Mouse (Mus musculus) frontal cortex, postnatal 10 days (tissue): Measurements from ENCODE around the gene Tmem240.
"Not testable (repeated sequence)": the region's sequence is repeated elsewhere in the genome, so short reads cannot be mapped to it uniquely, and the experiment has no call there.

Source experiments
- DNase-seq, 2 experiments: peaks; one replicate each; pipeline ENCODE4 v3.0.0; 2022; ENCODE audit warnings: low spot score in 2 of 2, mixed read lengths in 1 of 2

Gene Tmem240

DNA sequence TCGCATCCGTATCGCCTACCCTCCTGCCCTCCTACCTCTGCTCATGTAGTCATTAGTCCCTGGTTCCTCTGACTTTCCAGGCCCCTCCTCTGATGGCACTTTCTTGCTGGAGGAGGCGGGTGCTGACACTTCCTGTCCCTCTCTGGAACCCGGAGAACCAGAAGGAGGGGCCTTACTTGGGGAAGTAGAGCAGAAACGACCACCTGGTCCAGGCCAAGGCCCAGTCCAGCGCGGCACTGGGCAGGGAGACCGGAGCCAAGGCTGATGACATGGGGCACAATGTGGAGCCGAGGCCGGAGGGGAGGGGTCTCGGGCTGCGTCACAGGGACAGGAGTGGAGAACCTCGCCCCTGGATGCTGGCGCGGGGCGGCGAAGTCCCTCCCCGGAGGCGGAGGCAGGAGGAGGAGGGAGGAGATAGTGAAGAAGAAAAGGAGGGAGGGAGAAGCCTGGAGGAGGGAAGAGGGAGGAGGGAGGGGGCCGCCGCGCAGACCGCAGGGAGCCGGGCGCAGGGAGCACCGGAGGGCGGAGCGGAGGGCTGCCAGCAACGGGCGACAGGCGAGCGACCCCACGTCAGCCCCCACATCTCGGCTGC, at the start of gene Tmem240:
Gene Tmem240 (plus strand): TSS at position 451 of the 592 bp plus-strand sequence.
- peak; percentile 91 to 92 for DNase-seq

DNA sequence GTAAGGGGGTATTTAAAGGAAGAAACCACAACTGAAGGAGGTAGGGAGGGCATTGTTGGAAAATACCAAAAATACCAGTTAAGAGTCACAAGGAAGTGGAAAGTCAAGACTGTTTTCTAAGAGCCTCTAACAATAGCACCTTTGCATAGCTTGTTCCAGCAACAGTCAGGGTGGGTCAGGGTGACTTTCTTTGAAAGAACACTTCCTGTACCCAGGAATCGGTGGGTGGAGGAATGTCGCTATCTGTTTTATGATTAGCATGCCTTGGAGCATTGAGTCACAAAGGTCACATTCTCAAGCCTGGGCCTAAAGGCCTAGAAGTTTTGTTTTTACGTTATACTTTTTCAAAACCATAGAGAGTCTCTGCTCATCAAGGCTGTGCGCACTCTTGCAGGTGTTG, 46.8 kb upstream of the Tmem240 start:
- not testable (repeated sequence) for DNase-seq

DNA sequence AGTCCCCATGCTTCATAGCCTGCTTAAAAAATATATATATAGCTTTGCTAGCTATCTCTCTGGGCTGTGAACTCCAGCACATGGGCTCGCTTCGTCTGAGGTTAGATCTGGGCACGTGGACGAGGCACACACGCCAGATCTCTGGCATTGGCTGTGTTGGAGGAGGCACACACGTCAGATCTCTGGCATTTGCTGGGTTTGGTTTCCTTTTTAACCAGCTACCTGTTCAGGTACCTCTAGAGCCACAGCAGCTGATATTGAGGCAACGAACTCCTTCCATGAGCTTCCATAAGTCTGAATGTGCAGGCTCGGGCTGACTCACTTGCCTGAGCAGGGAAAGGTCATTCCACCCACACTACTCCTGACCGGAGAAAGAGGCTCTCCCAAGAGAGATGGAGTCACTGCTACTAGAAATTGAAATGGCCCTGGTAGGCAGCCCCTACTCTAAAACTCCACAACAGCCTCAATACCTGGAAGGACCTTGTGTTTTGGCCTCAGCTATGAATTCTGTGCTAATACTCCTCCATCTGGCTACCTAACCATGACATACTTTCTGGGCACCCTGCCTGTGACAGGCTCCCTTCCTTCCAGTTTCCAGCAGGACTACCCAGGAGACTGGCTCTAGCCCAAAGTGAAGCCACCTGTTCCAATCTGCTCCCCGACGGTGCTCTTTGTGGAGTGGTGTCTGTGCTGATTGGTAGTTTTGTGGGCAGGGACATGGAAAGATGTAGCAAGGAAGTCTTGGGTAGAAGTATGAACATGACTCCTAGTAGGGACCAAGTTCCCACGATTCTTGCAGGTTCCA, 43.8 kb upstream of the Tmem240 start:
- DNase-seq: no peak

DNA sequence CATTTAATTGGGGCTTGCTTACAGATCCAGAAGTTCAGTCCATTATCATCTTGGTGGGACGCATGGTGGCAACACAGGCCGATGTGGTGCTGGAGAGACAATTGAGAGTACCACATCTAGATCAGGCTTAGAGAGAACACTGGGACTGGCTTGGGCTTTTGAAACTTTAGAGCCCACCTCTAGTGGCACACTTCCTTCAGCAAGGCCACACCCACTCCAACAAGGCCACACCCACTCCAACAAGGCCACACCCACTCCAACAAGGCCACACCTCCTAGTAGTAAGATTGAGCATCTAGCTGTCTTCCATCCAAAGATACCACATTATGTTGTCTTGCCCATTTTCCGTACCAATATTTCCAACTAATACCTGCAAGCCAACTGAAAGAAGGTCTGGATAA, 42.2 kb upstream of the Tmem240 start:
- no peak for DNase-seq

GRCm38 (mm10) chr4:155694111-155694481, 40.5 kb upstream of the Tmem240 start, which contains the start of gene Fndc10:
TSS of gene Fndc10 (plus strand) at chr4:155694342.
- DNase-seq: peak; percentile 67 to 80

DNA sequence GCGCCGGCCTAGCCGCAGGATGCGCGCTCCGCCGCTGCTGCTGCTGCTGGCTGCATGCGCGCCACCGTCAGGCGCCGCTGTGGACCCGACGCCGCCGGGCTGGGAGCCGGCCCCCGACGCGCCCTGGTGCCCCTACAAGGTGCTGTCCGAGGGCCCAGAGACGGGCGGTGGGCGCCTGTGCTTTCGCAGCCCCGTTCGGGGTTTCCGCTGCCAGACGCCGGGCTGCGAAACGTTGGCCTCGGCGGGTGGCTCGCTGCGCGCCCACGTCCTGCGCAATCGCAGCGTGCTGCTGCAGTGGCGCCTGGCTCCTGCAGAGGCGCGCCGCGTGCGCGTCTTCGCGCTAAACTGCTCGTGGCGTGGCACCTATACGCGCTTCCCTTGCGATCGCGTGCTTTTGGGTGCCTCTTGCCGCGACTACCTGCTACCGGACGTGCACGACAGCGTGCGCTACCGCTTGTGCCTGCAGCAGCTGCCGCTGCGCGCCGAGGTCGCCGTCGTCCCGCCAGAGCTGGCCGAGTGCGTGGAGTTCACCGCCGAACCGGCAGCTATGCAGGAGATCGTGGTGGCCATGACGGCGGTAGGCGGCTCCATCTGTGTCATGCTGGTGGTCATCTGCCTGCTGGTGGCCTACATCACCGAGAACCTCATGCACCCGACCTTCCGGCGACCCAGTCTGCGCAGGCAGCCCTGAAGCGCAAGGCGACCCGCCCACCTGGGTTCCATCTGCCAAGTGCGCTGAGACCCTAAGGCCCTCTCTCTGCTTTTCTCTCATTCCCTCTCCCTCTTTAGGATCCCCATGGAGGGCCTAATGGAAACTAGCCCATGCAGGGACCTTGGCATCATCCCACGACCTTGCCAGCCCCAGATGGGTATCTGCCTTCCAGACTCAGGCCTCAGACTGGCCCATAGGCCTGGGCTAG, 39.9 kb upstream of the Tmem240 start:
- peak; percentile 64 to 76 for DNase-seq

GRCm38 (mm10) chr4:155695531-155696062, 39.0 kb upstream of the Tmem240 start:
- DNase-seq: no peak

DNA sequence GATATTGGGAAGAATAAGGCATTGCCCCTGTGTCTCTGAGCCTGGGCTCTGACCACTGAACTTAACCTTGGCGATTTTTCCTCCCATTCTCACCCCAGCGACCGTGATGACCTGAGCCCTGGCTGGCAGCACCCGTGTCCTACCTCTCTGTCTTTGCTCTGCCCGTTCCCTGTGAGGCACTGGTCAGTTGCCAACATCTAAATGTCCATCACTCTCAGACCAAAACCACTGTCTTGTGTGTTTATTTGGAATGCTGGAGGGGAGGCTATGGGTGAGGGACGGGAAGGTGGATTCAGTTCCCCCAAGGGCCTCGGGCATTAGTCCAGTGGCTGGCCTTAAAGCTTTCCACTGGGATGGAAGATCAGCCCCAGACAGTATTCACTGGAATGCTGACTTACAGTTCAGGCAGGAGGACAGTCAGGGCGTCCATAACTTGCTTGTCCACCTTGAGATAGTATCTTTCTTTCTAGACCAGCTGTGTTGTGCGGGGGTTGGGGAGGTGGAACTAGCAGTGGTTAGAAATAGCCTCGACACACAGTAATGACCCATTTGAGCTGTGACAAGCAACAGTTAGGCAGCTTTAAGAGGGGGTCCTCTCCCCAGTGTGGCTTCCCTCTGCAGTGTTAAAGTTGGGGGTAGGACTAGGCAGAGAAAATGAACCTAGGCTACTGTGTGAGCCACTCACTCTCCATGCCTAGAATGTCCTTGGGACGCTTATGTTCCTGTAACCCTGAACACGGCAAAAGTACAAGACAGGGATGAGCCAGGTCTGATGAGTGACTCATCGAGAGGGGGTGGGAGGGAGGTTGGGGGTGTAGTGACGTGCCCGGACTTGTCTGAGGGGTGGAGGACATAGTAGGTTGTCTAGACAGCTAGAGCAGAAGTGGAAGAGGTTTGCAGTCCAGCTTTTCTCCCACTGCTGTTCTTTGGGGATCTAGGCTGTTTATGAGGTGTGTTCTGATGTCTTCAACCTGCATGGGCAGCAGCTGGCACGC, 38.0 kb upstream of the Tmem240 start:
- no peak for DNase-seq

DNA sequence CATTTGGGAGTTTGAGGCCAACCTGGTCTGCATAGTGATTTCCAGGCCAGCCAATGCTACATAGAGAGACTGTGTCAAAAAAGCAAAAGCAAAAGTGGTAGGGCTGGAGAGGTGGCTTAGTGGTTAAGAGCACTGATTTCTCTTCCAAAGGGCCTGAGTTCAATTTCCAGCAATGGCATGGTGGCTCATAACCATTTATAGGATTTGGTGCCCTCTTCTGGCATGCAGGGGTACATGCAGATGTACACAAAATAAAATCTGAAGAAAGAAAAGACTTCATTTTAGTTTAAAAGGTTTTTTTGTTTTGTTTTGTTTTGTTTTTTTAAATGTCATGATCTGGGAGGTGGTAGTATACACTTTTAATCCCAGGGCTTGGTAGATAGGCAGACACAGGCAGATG, 34.2 kb upstream of the Tmem240 start:
- no peak for DNase-seq

- no peak for DNase-seq
Observed at GRCm38 (mm10) chr4:155703425-155703929, 31.1 kb upstream of the Tmem240 start.

- peak; percentile 88 to 94 for DNase-seq
Observed at GRCm38 (mm10) chr4:155704721-155705591, 29.6 kb upstream of the Tmem240 start, which contains the start of gene Ssu72. TSS of gene Ssu72 (plus strand) at chr4:155704800.

- no peak for DNase-seq
Observed at GRCm38 (mm10) chr4:155705592-155705929, 29.0 kb upstream of the Tmem240 start.

GRCm38 (mm10) chr4:155708582-155708981, 26.0 kb upstream of the Tmem240 start:
- no peak for DNase-seq

- DNase-seq: no peak
Observed at GRCm38 (mm10) chr4:155708988-155709387, 25.6 kb upstream of the Tmem240 start.

DNA sequence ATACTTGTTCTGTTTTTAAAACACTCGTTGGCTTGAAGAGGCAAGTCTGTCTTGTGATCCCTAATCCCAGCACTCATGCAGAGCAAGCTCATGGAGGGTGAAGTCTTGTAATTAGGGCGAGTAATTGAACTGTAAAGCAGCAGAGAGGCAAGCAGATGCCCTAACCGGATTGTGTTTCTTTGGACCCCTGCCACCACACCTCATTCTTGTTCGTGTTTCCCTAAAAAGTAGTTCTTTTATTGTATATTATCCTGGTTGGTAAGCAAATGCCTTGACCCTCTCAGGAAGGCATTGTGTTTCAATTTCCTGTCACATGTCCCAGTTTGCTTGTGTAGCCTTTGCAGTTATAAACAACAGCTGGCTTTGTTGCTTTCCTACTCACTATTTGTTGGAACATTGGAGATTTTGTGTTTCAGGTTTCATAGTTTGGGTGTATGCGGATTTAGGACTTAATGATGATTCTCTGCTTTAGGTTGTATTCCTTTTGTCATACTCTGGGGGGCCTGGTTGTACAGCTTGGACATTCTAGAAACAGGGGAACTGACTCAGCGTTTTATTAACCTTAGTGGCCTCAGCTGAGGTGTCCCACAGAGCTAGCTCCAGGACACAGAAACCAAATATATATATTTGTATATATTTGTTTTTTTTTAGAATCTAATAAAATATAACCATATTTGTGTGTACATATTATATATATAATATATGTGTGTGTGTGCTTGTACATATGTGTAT, 23.9 kb upstream of the Tmem240 start:
- DNase-seq: no peak

DNA sequence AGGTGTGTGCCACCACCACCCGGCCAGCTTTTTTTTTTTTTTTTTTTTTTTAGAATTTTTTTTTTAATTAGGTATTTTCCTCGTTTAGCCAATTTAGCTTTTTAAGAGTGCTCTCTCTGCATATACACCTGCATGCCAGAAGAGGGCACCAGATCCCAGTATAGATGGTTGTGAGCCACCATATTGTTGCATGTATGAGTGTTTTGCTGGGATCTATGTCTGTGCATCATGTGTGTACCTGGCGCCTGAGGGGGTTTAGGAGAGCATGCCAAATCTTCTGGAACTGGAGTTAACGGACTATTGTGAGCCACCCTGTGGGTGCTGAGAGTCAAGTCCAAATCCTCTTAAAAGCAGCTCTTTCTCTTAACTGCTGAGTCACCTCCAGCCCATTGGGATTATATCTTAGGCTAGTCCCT, 12.9 kb upstream of the Tmem240 start:
- DNase-seq: no peak

GRCm38 (mm10) chr4:155727993-155728392, 6.6 kb upstream of the Tmem240 start:
- no peak for DNase-seq

- DNase-seq: no peak
Observed at GRCm38 (mm10) chr4:155733267-155733666, 1.3 kb upstream of the Tmem240 start.
